Mouse (Mus musculus) brown adipose tissue, adult 24 weeks (tissue): Measurements from ENCODE around the gene Phactr1. TPM values are rescaled to one million over a fixed set of nuclear protein-coding genes. Genes with fewer than 3 reads are reported as not detected.
A peak's percentile ranks its signal among the peaks of the same experiment; 100 is the strongest.

ENCODE experiments used
- H3K27ac ChIP-seq: fragments of 200-500 bp; replicated peaks from 2 replicates; pipeline ENCODE4 v1.5.1; 2012; ENCODE audit warnings: low read depth, mild to moderate bottlenecking, low read length
- H3K4me1 ChIP-seq: fragments of 200-500 bp; 2 replicates; pipeline ENCODE4 v1.6.1; 2012; ENCODE audit warnings: low read length, mixed read lengths; ENCODE audit not compliant: control insufficient read depth, insufficient read depth, insufficient read length
- H3K4me3 ChIP-seq: fragments of 200-500 bp; 2 replicates; pipeline ENCODE4 v1.5.1; 2012; ENCODE audit warnings: low read depth, mild to moderate bottlenecking, low read length, moderate library complexity; ENCODE audit not compliant: insufficient read depth
- polyA plus RNA-seq: library from polyadenylated mRNA; stranded (reverse); fragments of >200 nt; gene quantifications from 2 replicates; pipeline ENCODE4 v1.2.4, GENCODE M21; 2012; ENCODE audit not compliant: missing spikeins, insufficient read depth, insufficient read length

Gene Phactr1
- polyA plus RNA-seq, 1 experiment: 2.1 TPM

DNA sequence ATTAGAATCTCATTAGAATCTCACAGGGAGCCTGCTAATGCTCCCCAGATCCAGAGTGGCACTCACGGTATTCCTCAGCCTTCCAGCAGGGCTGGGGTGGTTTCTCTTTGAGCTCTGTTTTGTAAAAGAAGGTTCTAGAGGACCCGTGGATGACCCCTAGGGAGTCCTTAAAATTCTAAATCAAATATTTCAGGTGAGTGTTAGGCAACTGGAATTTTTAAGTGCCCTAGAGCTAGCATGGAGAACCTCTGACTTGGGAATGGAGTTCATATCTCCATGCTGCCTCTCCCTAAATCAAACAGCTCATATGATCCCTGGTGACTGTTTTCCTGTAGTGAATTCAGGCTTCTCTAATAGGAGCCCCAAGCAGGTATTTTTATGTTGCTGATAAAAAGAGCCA, 197.9 kb downstream of the Phactr1 start:
- Histone ChIP-seq H3K27ac (no peak overlapping the region), H3K4me3 (no peak overlapping the region), H3K4me1 (no peaks in the 10 kb centered on the region; the same call in 1 of the 2 replicates)

DNA sequence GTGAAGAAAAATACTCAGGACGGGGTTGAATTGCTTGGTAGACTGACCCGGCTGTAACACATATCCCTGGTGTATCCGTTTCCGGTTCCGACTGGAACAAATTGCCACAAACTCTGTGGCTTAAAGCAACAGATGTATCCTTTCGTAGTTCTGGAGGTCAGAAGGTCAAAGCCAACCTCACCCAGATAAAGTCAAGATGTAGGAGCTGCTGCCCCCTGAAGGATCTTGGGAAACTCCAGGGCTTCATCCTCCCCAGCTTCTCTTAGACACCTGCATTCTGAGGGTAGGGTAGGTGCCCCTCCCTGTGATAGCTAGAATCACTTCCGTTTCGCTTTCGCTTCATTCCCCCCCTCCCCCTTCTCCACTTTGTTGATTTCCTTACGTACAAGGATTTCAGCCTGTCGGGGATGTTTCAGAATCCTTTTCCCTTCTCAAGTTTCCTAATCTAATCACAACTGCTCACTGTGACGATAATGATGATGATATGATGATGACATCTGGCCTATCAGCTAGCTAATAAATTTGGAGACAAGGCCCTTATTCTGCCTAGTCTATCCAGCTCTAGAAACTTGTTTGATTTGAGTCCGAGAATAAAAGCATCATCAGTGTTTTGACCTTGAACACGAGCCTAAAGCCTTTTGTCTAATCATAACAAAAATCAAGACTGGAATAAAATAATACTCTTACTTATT, 203.8 kb downstream of the Phactr1 start:
- Histone ChIP-seq H3K27ac (peak overlapping the region; percentile 9; the same call in 1 of the 2 replicates), H3K4me3 (peak overlapping the region; percentile 43), H3K4me1 (peaks cover 7% of the 10 kb centered on the region; the same call in 1 of the 2 replicates)

DNA sequence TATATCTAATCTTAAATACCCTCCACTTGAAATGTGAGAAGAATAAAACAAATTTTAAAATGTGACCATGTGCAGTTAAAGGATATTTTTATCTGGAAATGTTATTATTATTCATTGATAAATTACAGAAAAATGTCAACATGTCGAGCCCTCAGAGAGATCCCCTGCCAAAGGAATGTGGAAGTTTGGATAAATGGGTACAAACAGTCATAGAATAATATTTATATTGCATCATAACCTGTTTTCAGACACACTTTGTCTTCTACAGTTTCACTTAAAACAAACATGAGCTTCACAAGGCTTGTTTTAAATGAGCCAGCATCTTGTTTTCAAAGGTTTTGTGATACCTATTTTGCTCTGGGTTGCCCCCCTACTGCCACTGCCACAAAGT, 204.3 kb downstream of the Phactr1 start:
- Histone ChIP-seq H3K4me1 (peaks cover 8% of the 10 kb centered on the region), H3K4me3 (no peak overlapping the region), H3K27ac (no peak overlapping the region)

DNA sequence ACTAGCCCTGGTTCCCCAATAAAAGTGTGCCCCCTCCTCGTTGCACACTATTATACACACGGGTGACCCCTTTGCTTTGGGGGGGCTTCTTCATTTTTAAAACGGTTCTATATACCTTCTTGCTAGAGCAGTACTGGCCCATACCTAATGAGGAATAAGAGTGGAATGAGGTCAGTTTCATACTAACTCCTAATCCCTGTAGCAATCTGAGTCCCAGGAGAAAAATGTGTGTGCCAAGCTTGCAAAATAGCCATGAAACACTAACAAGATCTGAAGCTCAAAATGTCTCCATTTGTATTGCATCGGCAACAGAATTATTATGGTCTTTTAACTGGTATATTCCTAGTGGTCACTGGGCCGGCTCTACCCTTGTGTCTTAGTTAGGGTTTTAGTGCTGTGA, 207.3 kb downstream of the Phactr1 start:
- H3K4me3 ChIP-seq: no peak overlapping the region

DNA sequence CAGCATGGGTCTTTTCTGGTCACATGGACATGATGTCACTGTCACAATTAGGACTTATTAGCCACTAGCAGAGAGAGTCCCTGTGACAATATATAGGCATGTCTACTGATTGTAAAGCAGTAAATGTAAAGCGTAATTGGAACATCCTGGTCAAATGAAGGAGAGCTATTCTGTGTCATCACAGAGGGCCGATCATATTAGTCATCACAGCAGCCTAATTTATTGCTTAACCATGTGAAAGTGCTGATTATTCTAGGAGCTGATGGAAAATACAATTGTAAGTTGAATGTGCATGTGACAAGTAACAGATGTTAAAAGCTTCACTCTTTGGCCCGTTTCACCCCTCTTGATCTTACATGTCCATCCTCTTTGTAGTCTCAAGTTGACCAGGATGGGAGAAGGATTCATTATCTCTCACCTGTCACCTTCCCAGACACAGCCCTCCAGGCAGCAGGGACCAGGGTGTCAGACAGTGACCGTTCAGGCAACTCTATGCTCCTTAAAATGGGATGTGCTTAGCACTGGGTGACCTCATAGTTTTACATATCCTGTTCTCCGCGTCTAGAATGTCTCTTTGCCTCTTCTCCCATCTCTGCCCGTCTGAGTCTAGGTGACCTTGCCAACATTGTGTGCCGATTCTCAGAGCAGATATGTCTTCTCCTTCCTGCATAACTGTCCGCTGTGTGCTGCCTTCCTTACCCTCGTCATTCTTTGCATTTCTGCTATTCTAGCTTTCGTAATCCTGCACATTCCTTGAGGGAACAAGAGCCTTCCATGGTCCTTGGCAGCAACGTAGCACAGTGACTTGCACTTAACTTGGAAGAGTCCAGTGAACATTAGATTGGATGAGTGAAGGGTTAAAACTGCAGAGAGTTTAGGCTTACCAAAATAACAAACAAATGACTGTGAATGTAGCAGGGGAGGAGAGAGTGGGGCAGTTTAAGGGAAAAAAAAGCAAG, 209.4 kb downstream of the Phactr1 start:
- no peak overlapping the region for H3K4me3 ChIP-seq
- no peak overlapping the region for H3K27ac ChIP-seq
- peaks cover 7% of the 10 kb centered on the region for H3K4me1 ChIP-seq

More for the DNA sequence above, 207.3 kb downstream of the Phactr1 start:
- Histone ChIP-seq H3K27ac (no peak overlapping the region), H3K4me1 (peaks cover 11% of the 10 kb centered on the region)

DNA sequence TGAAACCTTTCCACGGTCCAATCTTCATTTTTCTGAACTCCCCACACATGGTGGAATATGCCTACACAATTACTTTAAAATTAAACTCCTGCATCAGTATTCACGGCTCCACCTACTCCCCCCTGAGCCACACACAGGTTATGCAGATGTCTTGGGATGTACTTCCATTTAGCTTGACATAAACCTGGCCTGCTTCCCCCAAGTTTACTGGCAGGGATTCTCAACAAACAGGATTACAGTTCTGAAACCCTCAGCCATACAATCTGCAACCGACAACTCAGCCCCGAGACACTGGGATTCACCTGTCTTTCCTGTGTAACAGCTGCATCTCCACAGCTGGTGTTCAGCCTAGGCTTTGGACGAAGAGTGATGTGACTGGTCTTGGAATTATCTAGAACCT, 210.2 kb downstream of the Phactr1 start:
- Histone ChIP-seq H3K4me3 (no peak overlapping the region), H3K27ac (no peak overlapping the region), H3K4me1 (peaks cover 7% of the 10 kb centered on the region)

DNA sequence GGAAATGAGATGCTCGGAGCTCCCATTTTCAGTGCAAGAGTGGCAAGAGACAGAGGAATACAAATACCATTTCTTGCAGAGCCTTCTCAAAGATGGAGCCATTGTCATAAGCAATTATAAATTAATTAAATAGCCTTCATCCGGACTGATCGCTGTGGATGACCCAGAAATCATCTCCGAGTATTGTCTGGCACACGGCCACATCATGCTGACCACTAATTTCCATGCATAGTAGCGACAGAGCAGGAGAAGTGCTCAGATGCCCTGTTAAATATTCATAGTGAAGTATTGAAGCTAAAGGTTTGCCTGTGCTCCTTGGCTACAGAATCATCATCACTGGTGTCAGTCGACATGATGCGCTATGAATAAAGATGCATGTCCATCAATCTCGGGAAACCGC, 213.6 kb downstream of the Phactr1 start:
- H3K4me3 ChIP-seq: no peak overlapping the region
- peaks cover 4% of the 10 kb centered on the region for H3K4me1 ChIP-seq
- no peak overlapping the region for H3K27ac ChIP-seq

DNA sequence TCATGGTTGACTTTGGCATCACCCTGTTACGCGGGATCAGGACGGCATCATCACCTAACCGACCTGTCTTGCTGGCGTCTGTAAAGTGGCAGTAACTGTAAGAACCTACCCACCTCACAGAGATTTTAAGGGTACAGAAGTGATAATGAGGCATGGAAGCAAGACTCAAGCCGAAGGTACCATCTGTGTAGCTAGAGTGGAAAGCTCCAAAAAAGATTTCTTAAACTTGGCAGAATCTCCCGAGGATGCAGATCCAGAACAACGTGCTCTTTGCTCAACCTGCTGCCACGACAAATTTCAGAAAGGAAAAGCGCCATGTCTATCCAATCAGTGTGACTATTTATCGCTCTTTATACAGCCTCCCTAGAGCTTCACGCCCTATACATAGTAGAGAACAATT, 214.2 kb downstream of the Phactr1 start:
- Histone ChIP-seq H3K4me3 (no peak overlapping the region), H3K27ac (no peak overlapping the region), H3K4me1 (peaks cover 4% of the 10 kb centered on the region)

DNA sequence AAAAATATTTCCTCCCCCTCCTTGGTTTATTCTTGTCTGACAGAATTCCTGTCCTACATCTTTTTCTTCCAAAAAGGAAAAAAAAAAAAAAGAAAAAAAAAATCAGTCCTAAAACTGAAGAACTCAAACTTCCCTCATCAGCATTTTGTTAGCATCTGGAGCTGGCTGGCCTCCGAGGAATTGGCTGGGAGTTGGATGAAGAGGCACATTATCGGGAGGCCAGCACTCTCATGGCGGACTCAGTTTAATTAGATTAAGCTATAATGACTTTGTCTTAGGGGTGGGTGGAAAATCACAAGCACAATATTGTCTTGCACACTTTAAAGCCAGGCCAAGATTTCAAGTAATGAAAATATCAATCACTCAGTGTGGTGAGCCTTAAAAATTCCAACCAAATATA, 215.6 kb downstream of the Phactr1 start:
- Histone ChIP-seq H3K4me1 (no peaks in the 10 kb centered on the region), H3K4me3 (no peak overlapping the region), H3K27ac (no peak overlapping the region)

DNA sequence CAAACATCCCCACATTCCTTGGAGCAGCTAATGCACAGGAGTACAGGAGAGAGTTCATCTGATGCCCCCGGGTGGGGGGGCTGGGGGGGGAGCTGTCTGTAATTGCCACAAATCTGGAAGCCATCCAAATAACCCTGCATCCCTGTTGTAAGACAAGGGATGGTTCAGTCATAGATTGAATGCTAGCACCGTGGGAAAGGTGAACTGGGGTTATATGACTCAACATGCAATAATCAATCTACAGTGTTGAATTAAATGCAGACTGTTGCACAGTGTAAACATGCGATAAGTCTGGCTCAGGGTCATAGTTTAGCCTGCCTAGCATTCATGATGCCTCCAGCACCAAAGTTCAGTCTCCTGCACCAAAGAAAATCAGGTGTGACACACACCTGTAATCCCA, 219.2 kb downstream of the Phactr1 start:
- H3K27ac ChIP-seq: no peak overlapping the region
- H3K4me3 ChIP-seq: no peak overlapping the region

DNA sequence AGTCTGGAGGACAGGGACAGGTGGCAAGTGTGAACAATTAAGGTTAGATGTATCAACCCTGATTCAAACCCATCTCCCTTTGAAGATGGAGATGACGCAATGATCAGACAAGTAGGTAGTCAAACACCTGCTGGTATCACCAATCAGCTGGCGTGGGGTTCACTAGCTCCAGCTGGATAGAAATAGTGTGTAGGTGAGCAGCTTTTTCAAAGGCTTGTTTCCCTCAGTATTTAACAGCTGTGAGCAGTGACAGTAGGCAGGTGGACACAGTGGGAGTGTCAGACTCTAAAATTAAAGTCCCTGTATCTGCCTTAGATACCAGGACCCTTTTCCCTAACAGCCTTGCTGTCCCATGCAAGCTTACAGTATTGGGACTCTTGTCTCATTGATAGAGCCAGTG, 221.4 kb downstream of the Phactr1 start:
- Histone ChIP-seq H3K4me1 (no peaks in the 10 kb centered on the region), H3K4me3 (no peak overlapping the region), H3K27ac (no peak overlapping the region)

More for the DNA sequence above, 219.2 kb downstream of the Phactr1 start:
- H3K4me1 ChIP-seq: no peaks in the 10 kb centered on the region

DNA sequence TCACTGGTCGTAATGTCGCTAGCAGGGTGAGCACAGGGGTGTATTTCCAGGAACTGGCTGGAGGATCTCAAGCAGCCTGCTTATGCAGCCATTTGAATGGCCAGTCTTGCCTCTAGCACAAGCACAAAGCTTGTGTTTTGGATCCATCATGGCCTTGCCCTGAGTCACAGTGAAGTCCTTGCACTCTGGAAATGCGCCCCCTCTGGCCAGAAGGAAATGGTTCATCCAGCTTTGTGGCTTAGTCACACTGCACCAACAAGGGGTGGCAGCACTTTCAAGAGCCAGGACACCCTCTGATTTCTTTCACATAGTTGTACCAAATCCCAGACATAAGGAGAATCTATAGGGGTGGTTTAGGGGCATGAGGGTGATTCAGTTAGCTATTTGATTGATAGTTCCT, 222.4 kb downstream of the Phactr1 start:
- Histone ChIP-seq H3K4me1 (no peaks in the 10 kb centered on the region), H3K27ac (no peak overlapping the region), H3K4me3 (no peak overlapping the region)

DNA sequence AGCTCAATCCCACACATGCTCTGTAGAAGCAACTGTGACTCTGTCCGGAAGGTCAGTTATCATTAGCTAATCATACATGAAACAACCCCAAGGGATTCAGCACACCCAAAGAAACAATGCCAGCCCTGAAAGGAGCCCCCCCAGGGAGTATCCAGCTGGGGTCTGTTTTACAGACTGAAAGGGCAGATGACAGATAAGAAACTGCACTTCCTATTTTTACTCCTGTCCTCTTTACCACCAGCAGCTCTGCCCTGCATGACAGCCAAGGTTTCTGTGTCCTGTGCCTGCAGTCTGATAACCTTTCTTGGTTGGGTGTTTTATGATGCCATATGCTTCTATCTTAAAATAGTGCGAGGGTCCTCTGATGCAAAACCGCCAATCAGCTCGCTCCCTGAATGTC, 225.4 kb downstream of the Phactr1 start:
- H3K27ac ChIP-seq: no peak overlapping the region
- no peaks in the 10 kb centered on the region for H3K4me1 ChIP-seq
- H3K4me3 ChIP-seq: no peak overlapping the region

DNA sequence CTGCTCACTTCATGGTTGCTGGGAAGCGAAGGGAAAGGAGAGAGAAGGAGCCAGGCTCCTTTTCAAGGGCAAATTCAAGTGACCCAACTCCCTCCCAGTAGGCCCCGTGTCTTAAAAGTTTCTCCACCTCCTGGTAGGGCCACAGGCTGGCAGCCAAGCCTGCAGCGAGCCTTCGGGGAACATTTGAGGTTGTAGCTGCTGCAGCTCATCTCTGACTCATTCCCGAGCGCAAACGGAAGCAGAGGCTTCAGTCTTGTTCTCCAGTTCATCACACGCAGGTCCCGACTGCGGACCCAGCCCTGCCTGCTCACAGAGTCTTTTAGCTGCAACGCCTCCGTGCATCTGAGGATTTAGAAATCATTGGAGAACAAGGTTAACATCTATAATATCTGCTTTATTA, 226.6 kb downstream of the Phactr1 start:
- Histone ChIP-seq H3K4me1 (no peaks in the 10 kb centered on the region), H3K27ac (no peak overlapping the region), H3K4me3 (no peak overlapping the region)

DNA sequence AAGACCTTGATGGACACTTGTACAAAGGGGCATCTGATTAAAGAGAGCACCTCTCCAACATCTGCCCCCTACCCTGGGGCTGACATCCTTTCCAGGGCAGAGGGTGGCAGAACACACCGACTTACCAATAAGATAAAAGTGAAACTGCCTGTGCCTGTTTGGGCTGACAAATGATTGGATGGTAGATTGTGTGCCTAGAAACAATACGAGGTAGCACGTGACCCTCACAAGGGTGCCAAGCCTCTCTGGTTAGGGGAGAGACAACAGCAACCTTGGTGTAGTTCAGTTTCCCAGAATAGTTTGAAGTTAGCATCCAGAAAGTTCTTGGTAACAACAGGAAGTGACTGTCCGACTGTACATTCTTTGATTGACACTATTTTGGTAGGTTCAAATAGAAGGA, 234.7 kb downstream of the Phactr1 start:
- Histone ChIP-seq H3K4me3 (no peak overlapping the region), H3K4me1 (peaks cover 3% of the 10 kb centered on the region; the same call in 1 of the 2 replicates), H3K27ac (no peak overlapping the region)

DNA sequence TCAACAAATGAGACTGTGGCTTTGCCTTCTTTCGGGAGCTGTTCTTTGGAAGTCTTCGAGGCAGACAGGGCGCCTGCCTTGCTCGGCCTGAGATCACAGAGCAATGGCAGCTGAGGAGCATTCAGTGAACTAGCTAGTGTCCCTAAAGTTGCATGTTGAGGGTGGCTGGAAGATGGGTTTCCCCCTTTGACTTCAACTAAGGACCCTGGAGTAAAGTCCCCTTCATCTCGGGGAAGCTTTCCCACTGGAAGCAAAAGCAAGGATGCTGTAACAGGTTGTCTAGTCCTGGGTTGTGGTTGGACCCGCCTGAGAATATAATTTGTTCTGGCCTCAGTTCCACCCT, 235.4 kb downstream of the Phactr1 start:
- Histone ChIP-seq H3K27ac (no peak overlapping the region), H3K4me3 (peak overlapping the region; percentile 67), H3K4me1 (peaks cover 3% of the 10 kb centered on the region; the same call in 1 of the 2 replicates)
